Mouse (Mus musculus) MEL (cell line): ENCODE results near the gene Aff1. TPM values are rescaled to one million over a fixed set of nuclear protein-coding genes. Genes with fewer than 3 reads are reported as not detected.
A peak's percentile ranks its signal among the peaks of the same experiment; 100 is the strongest.

ENCODE experiments used
- DNase-seq: peaks from one replicate; pipeline ENCODE4 v3.0.0; 2011; ENCODE audit warnings: low read depth, low spot score
- H3K27ac ChIP-seq: 2 replicates; pipeline ENCODE4 v1.5.1; 2012; ENCODE audit warnings: low read depth, mild to moderate bottlenecking, control low read depth, low read length, moderate library complexity; ENCODE audit not compliant: control insufficient read depth
- H3K27me3 ChIP-seq, 2 experiments: fragments of 150-350 bp in 1 of 2; sonication (generic) in 1 of 2; 2 replicates each; pipeline ENCODE4 v1.6.1; 2012; ENCODE audit warnings: low read length in 2 of 2, mild to moderate bottlenecking in 2 of 2, improper control_type of control experiment in 1 of 2, moderate library complexity in 1 of 2; ENCODE audit not compliant: insufficient read depth in 2 of 2, control insufficient read depth in 1 of 2
- H3K36me3 ChIP-seq, 2 experiments: 2 replicates each; pipeline ENCODE4 v1.6.1; 2012 to 2014; ENCODE audit warnings: low read length in 2 of 2, improper control_type of control experiment in 1 of 2, inconsistent platforms in 1 of 2, mild to moderate bottlenecking in 1 of 2; ENCODE audit not compliant: insufficient read depth in 2 of 2, control insufficient read depth in 1 of 2
- H3K4me1 ChIP-seq, 2 experiments: fragments of 150-350 bp in 1 of 2; sonication (generic) in 1 of 2; 2 replicates each; pipeline ENCODE4 v1.6.1; 2012; ENCODE audit warnings: low read length in 2 of 2, improper control_type of control experiment in 1 of 2, mild to moderate bottlenecking in 1 of 2; ENCODE audit not compliant: insufficient read depth in 2 of 2, control insufficient read depth in 1 of 2
- H3K4me3 ChIP-seq, 2 experiments: fragments of 150-350 bp in 1 of 2; sonication (generic) in 1 of 2; 2 replicates each; pipeline ENCODE4 v1.5.1; 2012; ENCODE audit warnings: low read depth in 2 of 2, low read length in 2 of 2, mild to moderate bottlenecking in 2 of 2, moderate library complexity in 2 of 2, control low read depth in 1 of 2, improper control_type of control experiment in 1 of 2; ENCODE audit not compliant: control insufficient read depth in 1 of 2, insufficient read depth in 1 of 2
- H3K79me2 ChIP-seq: 2 replicates; pipeline ENCODE4 v1.6.1; 2012; ENCODE audit warnings: mild to moderate bottlenecking, low read length, moderate library complexity; ENCODE audit not compliant: control insufficient read depth, poor library complexity, insufficient read depth
- H3K9ac ChIP-seq: 2 replicates; pipeline ENCODE4 v1.6.1; 2012; ENCODE audit warnings: low read depth, mild to moderate bottlenecking, control low read depth, low read length, moderate library complexity; ENCODE audit not compliant: control insufficient read depth, poor library complexity, severe bottlenecking
- H3K9me3 ChIP-seq: fragments of 150-350 bp; sonication (generic); replicated peaks from 2 replicates; pipeline ENCODE4 v1.6.1; 2012; ENCODE audit warnings: mild to moderate bottlenecking, low read length, improper control_type of control experiment, moderate library complexity; ENCODE audit not compliant: insufficient read depth
- CHD2 ChIP-seq: IDR thresholded peaks from 2 replicates; pipeline ENCODE4 v1.6.1; 2011; ENCODE audit warnings: low read length, improper control_type of control experiment
- CTCF ChIP-seq, 3 experiments: IDR thresholded peaks in 2 of 3; conservative IDR thresholded peaks in 1 of 3; 2 replicates each; pipeline ENCODE4 v1.5.1; 2011 to 2012; ENCODE audit warnings: low read length in 3 of 3, low read depth in 2 of 3, mild to moderate bottlenecking in 2 of 3, improper control_type of control experiment in 1 of 3, inconsistent platforms in 1 of 3, mixed read lengths in 1 of 3, moderate library complexity in 1 of 3; ENCODE audit not compliant: control insufficient read depth in 1 of 3, insufficient read depth in 1 of 3, poor library complexity in 1 of 3, severe bottlenecking in 1 of 3
- E2F4 ChIP-seq: IDR thresholded peaks from 2 replicates; pipeline ENCODE4 v1.6.1; 2011; ENCODE audit warnings: low read depth, low read length, improper control_type of control experiment, borderline replicate concordance
- GATA1 ChIP-seq: IDR thresholded peaks from 2 replicates; pipeline ENCODE4 v1.6.1; 2011; ENCODE audit warnings: low read depth, low read length, improper control_type of control experiment
- MAZ ChIP-seq: IDR thresholded peaks from 2 replicates; pipeline ENCODE4 v1.6.1; 2012; ENCODE audit warnings: low read depth, mild to moderate bottlenecking, inconsistent platforms, low read length, improper control_type of control experiment
- MYB ChIP-seq: IDR thresholded peaks from 2 replicates; pipeline ENCODE4 v1.6.1; 2011; ENCODE audit warnings: mild to moderate bottlenecking, low read depth, low read length, improper control_type of control experiment
- MYC ChIP-seq: IDR thresholded peaks from 2 replicates; pipeline ENCODE4 v1.6.1; 2011; ENCODE audit warnings: low read depth, mild to moderate bottlenecking, low read length, improper control_type of control experiment, moderate library complexity
- POLR2A ChIP-seq, 2 experiments: IDR thresholded peaks; 2 replicates each; pipeline ENCODE4 v1.6.1; 2011 to 2012; ENCODE audit warnings: low read length in 2 of 2, mild to moderate bottlenecking in 2 of 2, control low read depth in 1 of 2, improper control_type of control experiment in 1 of 2, low read depth in 1 of 2, moderate library complexity in 1 of 2; ENCODE audit not compliant: control insufficient read depth in 1 of 2, insufficient read depth in 1 of 2, poor library complexity in 1 of 2
- RAD21 ChIP-seq: IDR thresholded peaks from 2 replicates; pipeline ENCODE4 v1.6.1; 2011; ENCODE audit warnings: mild to moderate bottlenecking, low read depth, low read length, improper control_type of control experiment
- RCOR1 ChIP-seq: IDR thresholded peaks from 2 replicates; pipeline ENCODE4 v1.6.1; 2012; ENCODE audit warnings: low read depth, mild to moderate bottlenecking, inconsistent platforms, low read length, improper control_type of control experiment
- SMC3 ChIP-seq: IDR thresholded peaks from 2 replicates; pipeline ENCODE4 v1.6.1; 2011; ENCODE audit warnings: low read depth, low read length, improper control_type of control experiment
- TAL1 ChIP-seq: IDR thresholded peaks from 2 replicates; pipeline ENCODE4 v1.6.1; 2012; ENCODE audit warnings: mild to moderate bottlenecking, inconsistent platforms, low read length, moderate library complexity, mixed read lengths
- TBP ChIP-seq: IDR thresholded peaks from 2 replicates; pipeline ENCODE4 v1.8.0; 2011; ENCODE audit warnings: low read depth, low read length, improper control_type of control experiment
- TCF12 ChIP-seq: IDR thresholded peaks from 2 replicates; pipeline ENCODE4 v1.6.1; 2014; ENCODE audit warnings: low read depth, mild to moderate bottlenecking, inconsistent platforms, low read length, improper control_type of control experiment, moderate library complexity
- UBTF ChIP-seq: IDR thresholded peaks from 2 replicates; pipeline ENCODE4 v1.6.1; 2012; ENCODE audit warnings: low read depth, mild to moderate bottlenecking, inconsistent platforms, low read length, improper control_type of control experiment, moderate library complexity, borderline replicate concordance; ENCODE audit not compliant: insufficient read depth
- USF1 ChIP-seq: IDR thresholded peaks from 2 replicates; pipeline ENCODE4 v1.6.1; 2014; ENCODE audit warnings: low read depth, mild to moderate bottlenecking, inconsistent platforms, low read length, improper control_type of control experiment, moderate library complexity
- ZC3H11A ChIP-seq: IDR thresholded peaks from 2 replicates; pipeline ENCODE4 v1.6.1; 2012; ENCODE audit warnings: low read depth, mild to moderate bottlenecking, inconsistent platforms, low read length, improper control_type of control experiment
- ZMIZ1 ChIP-seq: IDR thresholded peaks from 2 replicates; pipeline ENCODE4 v1.6.1; 2012; ENCODE audit warnings: low read depth, mild to moderate bottlenecking, inconsistent platforms, low read length, improper control_type of control experiment, moderate library complexity
- polyA plus RNA-seq, 2 experiments: library from polyadenylated mRNA; stranded (reverse) in 1 of 2; unstranded in 1 of 2; fragments of >175 nt in 1 of 2; fragments of >200 nt in 1 of 2; gene quantifications; 2 replicates each; pipeline versions ENCODE4 v1.2.1 to v1.2.4; 2012; ENCODE audit warnings: low replicate concordance in 2 of 2, low read depth in 1 of 2; ENCODE audit not compliant: insufficient read length in 2 of 2, insufficient read depth in 1 of 2, missing spikeins in 1 of 2
- total RNA-seq: library from RNA; depleted of rRNA; stranded (reverse); fragments of 300-350 nt; gene quantifications from 2 replicates; pipeline ENCODE4 v1.2.3, GENCODE M21; 2012

Gene Aff1
- total and polyA plus RNA-seq, 3 experiments, result 5.4 to 13.4 TPM; not detected in 1

GRCm38 (mm10) chr5:103655346-103656118 is 36.6 kb upstream of the Aff1 start, which contains the start of gene 1700016H13Rik (continued):
- TF ChIP-seq TBP, result 0 out of 2 replicates have a peak, but pooled peaks have one; percentile 36
- peak in 2 of 3 experiments; percentile 51 to 72; a peak in 5 of 6 replicates for TF ChIP-seq CTCF (IDR thresholded peaks at IDR 0.05 in 2 of 3, conservative IDR thresholded peaks at IDR 0.05 in 1 of 3; ENCODE audit: control insufficient read depth in 1 of 3, insufficient read depth in 1 of 3, low read depth in 2 of 3, low read length in 3 of 3, poor library complexity in 1 of 3, severe bottlenecking in 1 of 3)
- no peak for TF ChIP-seq GATA1

- Histone ChIP-seq H3K4me1 (no peaks in the 10 kb centered on the region), H3K9me3 (no peaks in the 10 kb centered on the region), H3K27ac (no peak overlapping the region), H3K27me3 (peaks cover 0 to 2% of the 10 kb centered on the region in 2 experiments; a peak in 3 of 4 replicates), H3K79me2 (no peaks in the 10 kb centered on the region), H3K36me3 (no peaks in the 10 kb centered on the region), H3K4me3 (no peak overlapping the region), H3K9ac (no peak overlapping the region)
- DNase-seq, result peak; percentile 67
- no peak for TF ChIP-seq RCOR1
- no peak for TF ChIP-seq MAZ
- no peak for TF ChIP-seq USF1
- TF ChIP-seq TCF12, result no peak
- TF ChIP-seq ZC3H11A, result peak; percentile 38
- 0 out of 2 replicates have a peak, but pooled peaks have one; percentile 21 for TF ChIP-seq TBP
- no peak for TF ChIP-seq TAL1
- no peak for TF ChIP-seq CHD2
- no peak for TF ChIP-seq ZMIZ1
- no peak for TF ChIP-seq MYC
- TF ChIP-seq SMC3, result peak; percentile 69
- peak; percentile 43 for TF ChIP-seq RAD21
- no peak for TF ChIP-seq UBTF
- TF ChIP-seq MYB, result no peak
- TF ChIP-seq POLR2A (IDR thresholded peaks at IDR 0.05; ENCODE audit: control insufficient read depth in 1 of 2, insufficient read depth in 1 of 2, low read depth in 1 of 2, low read length in 2 of 2, poor library complexity in 1 of 2), result no peak
- TF ChIP-seq CTCF (IDR thresholded peaks at IDR 0.05 in 2 of 3, conservative IDR thresholded peaks at IDR 0.05 in 1 of 3; ENCODE audit: control insufficient read depth in 1 of 3, insufficient read depth in 1 of 3, low read depth in 2 of 3, low read length in 3 of 3, poor library complexity in 1 of 3, severe bottlenecking in 1 of 3), result peak; percentile 23 to 64 (median 29); a peak in 5 of 6 replicates
- no peak for TF ChIP-seq E2F4
Observed at GRCm38 (mm10) chr5:103658921-103659320, 33.3 kb upstream of the Aff1 start.
